36 mouse cellular contexts compared by ENCODE assay signal in the genomic region with DNA sequence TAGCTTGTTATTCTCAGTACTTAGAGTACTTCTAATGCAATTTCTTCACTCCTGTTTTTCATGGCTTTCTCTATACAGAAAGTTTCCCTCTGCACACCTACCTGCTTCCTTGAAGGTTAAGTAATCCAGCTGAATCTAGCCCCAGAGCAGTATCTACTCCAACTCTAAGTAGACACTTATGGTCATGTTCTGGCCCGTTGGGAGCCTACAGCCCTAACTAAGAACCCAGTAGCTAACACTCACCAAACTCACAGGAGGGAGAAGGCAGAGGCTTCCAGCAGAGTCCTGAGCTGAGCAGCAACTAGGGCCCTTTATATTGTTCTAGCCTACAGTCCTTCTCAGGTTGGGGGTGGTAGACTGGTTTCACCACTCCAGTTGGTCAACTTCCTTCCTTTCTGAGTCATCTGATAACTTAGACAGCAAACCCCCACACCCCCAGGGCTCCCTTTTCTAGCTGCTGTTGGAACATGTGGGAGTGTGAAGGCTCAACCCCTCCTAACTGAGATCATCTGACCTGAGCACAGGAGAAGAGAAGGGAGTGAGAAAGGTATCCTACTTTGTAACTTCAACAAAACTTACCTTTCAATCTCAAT. TPM values are rescaled to one million over a fixed set of nuclear protein-coding genes. Genes with fewer than 3 reads are reported as not detected.
DNase-seq lines count a peak whose midpoint lies in the region; ATAC-seq and TF ChIP-seq lines count a peak whose summit lies in the region.
"Had no signal": no experiment of that assay in that cellular context is flagged by ENCODE, and none has a peak within 500 bp of the region (broad histone marks: within the 10 kb centered on the region; RNA-seq: fewer than 3 reads in every experiment).

A gene (minus strand): TSS at position 287 of the 593 bp plus-strand sequence.

- no peak within 1 kb of the TSS for H3K27ac ChIP-seq in kidney, embryonic 14.5 days (ENCODE audit: low read depth, low read length)
- no peak within 1 kb of the TSS for H3K27ac ChIP-seq in heart, adult 2 months
- H3K27ac ChIP-seq: forebrain, embryonic 12.5 days; hindbrain, embryonic 12.5 days; hindbrain, postnatal 0 days; intestine, embryonic 15.5 days; liver, embryonic 13.5 days; midbrain, embryonic 10.5 days; midbrain, embryonic 15.5 days had no signal

- TF ChIP-seq POLR2A in heart, adult 2 months (IDR thresholded peaks at IDR 0.05; ENCODE audit: insufficient read depth, low read depth, low read length), result no peak

- peaks cover 17% of the 10 kb centered on the region for H3K4me1 ChIP-seq in kidney, embryonic 14.5 days (ENCODE audit: control insufficient read depth, insufficient read depth, low read length)
- H3K4me1 ChIP-seq in heart, adult 2 months (ENCODE audit: control insufficient read depth, insufficient read depth, low read length), result no peaks in the 10 kb centered on the region
- H3K4me1 ChIP-seq: forebrain, embryonic 12.5 days; hindbrain, embryonic 12.5 days; intestine, embryonic 15.5 days; liver, embryonic 13.5 days; midbrain, embryonic 15.5 days had no signal

- no peak within 1 kb of the TSS for H3K4me2 ChIP-seq in kidney, embryonic 14.5 days (replicated peaks; ENCODE audit: low read depth, low read length)
- H3K4me2 ChIP-seq: forebrain, embryonic 12.5 days; heart, embryonic 11.5 days; hindbrain, embryonic 12.5 days; intestine, embryonic 15.5 days; liver, embryonic 13.5 days; midbrain, embryonic 15.5 days had no signal

- no peak for TF ChIP-seq EP300 in heart, adult 2 months (IDR thresholded peaks at IDR 0.05; ENCODE audit: insufficient read depth, low read depth, low read length)

- H3K27me3 ChIP-seq in kidney, embryonic 14.5 days (ENCODE audit: control insufficient read depth, insufficient read depth, low read length), result no peaks in the 10 kb centered on the region
- no peaks in the 10 kb centered on the region for H3K27me3 ChIP-seq in heart, adult 2 months (ENCODE audit: control insufficient read depth, insufficient read depth, low read length)
- H3K27me3 ChIP-seq: forebrain, embryonic 12.5 days; hindbrain, embryonic 12.5 days; intestine, embryonic 15.5 days; liver, embryonic 13.5 days; midbrain, embryonic 15.5 days had no signal

- H3K9me3 ChIP-seq in kidney, embryonic 14.5 days (ENCODE audit: control insufficient read depth, low read length), result no peaks in the 10 kb centered on the region
- H3K9me3 ChIP-seq: forebrain, embryonic 12.5 days; hindbrain, embryonic 12.5 days; intestine, embryonic 15.5 days; liver, embryonic 13.5 days; midbrain, embryonic 10.5 days; midbrain, embryonic 15.5 days had no signal

- ATAC-seq in kidney, embryonic 14.5 days (ENCODE audit: low FRiP score, low TSS enrichment), result 0 out of 2 replicates have a peak, but pooled peaks have one; percentile 29
- peak; percentile 58; the same call in 1 of the 2 replicates for ATAC-seq in megakaryocyte progenitor cell, adult 5-6 weeks (replicated peaks; ENCODE audit: poor library complexity)
- ATAC-seq in erythroblast, adult 5-6 weeks (replicated peaks; ENCODE audit: low FRiP score, poor library complexity, severe bottlenecking), result no peak
- ATAC-seq: CD4-positive, CD25-positive, alpha-beta regulatory T cell, adult 4 months; forebrain, postnatal 0 days; hindbrain, postnatal 0 days; intestine, embryonic 15.5 days; midbrain, embryonic 15.5 days had no signal

- no peak within 1 kb of the TSS for H3K9ac ChIP-seq in kidney, embryonic 14.5 days (ENCODE audit: low read depth, low read length)
- H3K9ac ChIP-seq in heart, adult 2 months (ENCODE audit: low read depth, low read length), result no peak within 1 kb of the TSS
- H3K9ac ChIP-seq: forebrain, embryonic 12.5 days; forebrain, postnatal 0 days; hindbrain, embryonic 12.5 days; intestine, embryonic 15.5 days; liver, embryonic 13.5 days; midbrain, embryonic 15.5 days had no signal

- no peak for DNase-seq in kidney, adult 8-10 months
- DNase-seq in urinary bladder, adult 2 months (ENCODE audit: low spot score), result no peak
- no peak for DNase-seq in urinary bladder, postnatal 10 days (ENCODE audit: low spot score)
- DNase-seq in heart, adult 2 months, result no peak
- DNase-seq: adrenal gland, postnatal 25 days; cerebellum, adult 18-20 months; cerebellum, postnatal 14 days; forebrain, postnatal 0 days; heart, postnatal 36 days; kidney, adult 2 months; kidney, postnatal 25 days; liver, embryonic 13.5 days; lung, adult 18-20 months; lung, postnatal 10 days; spleen, adult 18-20 months; thymus, adult 2 months; thymus, postnatal 36 days had no signal

- intact Hi-C loops in heart, adult 2 months (cut with DNase I), result no loop called here

- no peak for TF ChIP-seq CTCF in heart, adult 2 months (IDR thresholded peaks at IDR 0.05)

- 71% methylated on average over 1 of the region's 1 CpGs for WGBS in kidney, embryonic 14.5 days
- 63% methylated on average over 1 of the region's 1 CpGs for WGBS in heart, adult 2 months

- H3K36me3 ChIP-seq in kidney, embryonic 14.5 days (ENCODE audit: control insufficient read depth, insufficient read depth, low read length), result no peaks in the 10 kb centered on the region
- H3K36me3 ChIP-seq in heart, adult 2 months (ENCODE audit: control insufficient read depth, insufficient read depth, low read length), result no peaks in the 10 kb centered on the region
- H3K36me3 ChIP-seq: forebrain, embryonic 12.5 days; hindbrain, embryonic 12.5 days; intestine, embryonic 15.5 days; liver, embryonic 13.5 days; midbrain, embryonic 10.5 days; midbrain, embryonic 15.5 days had no signal

- H3K4me3 ChIP-seq in kidney, embryonic 14.5 days (ENCODE audit: low read length), result no peak within 1 kb of the TSS
- no peak within 1 kb of the TSS for H3K4me3 ChIP-seq in heart, adult 2 months
- H3K4me3 ChIP-seq: forebrain, embryonic 12.5 days; hindbrain, embryonic 12.5 days; intestine, embryonic 15.5 days; liver, embryonic 13.5 days; midbrain, embryonic 10.5 days; midbrain, embryonic 15.5 days had no signal

- no peaks in the 10 kb centered on the region for H3K79me2 ChIP-seq in heart, adult 2 months (replicated peaks; ENCODE audit: control insufficient read depth, insufficient read depth, low read length)

RNA-seq across cellular contexts. Expression of the gene that starts here (rescaled TPM):
- 0.74 and 0.81 TPM in 2 replicates for polyA plus RNA-seq in kidney, embryonic 14.5 days (2014; fragmentation: Nextera tagmentation; extraction: Ambion mirVana)
- 233 and 291 TPM in 2 replicates for polyA plus RNA-seq in urinary bladder, adult 2 months (2012; rRNA removed)
- total RNA-seq in megakaryocyte progenitor cell, adult 5-6 weeks (2015), result 0.22 TPM in 1 of 2 replicates, not detected in the other
- total RNA-seq in megakaryocyte progenitor cell, adult 5-6 weeks (2017), result 0.27 TPM in 1 of 2 replicates, not detected in the other
- 1.0 TPM in 1 of 2 replicates, not detected in the other for total RNA-seq in erythroblast, adult 5-6 weeks (2015; ENCODE audit: low replicate concordance)
- 0.56 TPM in 1 of 2 replicates, not detected in the other for total RNA-seq in erythroblast, adult 5-6 weeks (2017; ENCODE audit: low replicate concordance)
- total RNA-seq in heart, adult 2 months (2021), result not detected
- not detected in 2 replicates for polyA plus RNA-seq in heart, adult 2 months (2012; rRNA removed)
- total RNA-seq: adrenal gland, adult 18-20 months; adrenal gland, postnatal 25 days; forebrain, postnatal 0 days; gastrocnemius, adult 8-10 months; heart, postnatal 36 days; hindbrain, postnatal 0 days; layer of hippocampus, adult 18-20 months; layer of hippocampus, postnatal 10 days; left cerebral cortex, adult 8-10 months; left cerebral cortex, postnatal 36 days; neutrophil, adult 5-6 weeks had no signal
- polyA plus RNA-seq: CD4-positive, CD25-positive, alpha-beta regulatory T cell, adult 4 months; forebrain, embryonic 12.5 days; forebrain, postnatal 0 days; gonadal fat pad, adult 2 months; heart, embryonic 11.5 days; hindbrain, postnatal 0 days; intestine, embryonic 15.5 days; midbrain, embryonic 10.5 days; midbrain, embryonic 15.5 days had no signal

Comparison
In these comparisons a context has a peak if more than half of its experiments do, and no peak if none do; other contexts are left out.
1. RNA of the gene that starts here (polyA plus RNA-seq): 233 to 291 TPM in urinary bladder, adult 2 months; 0.74 to 0.81 TPM in kidney, embryonic 14.5 days and not detected in heart, adult 2 months; every median in the first group is over 100 times any median in the second.
2. Peak in ATAC-seq in kidney, embryonic 14.5 days; RNA of the gene not detected or under 1 TPM.
3. Peak in ATAC-seq in megakaryocyte progenitor cell, adult 5-6 weeks; RNA of the gene not detected or under 1 TPM.